Mouse (Mus musculus): ENCODE measurements at regions not wholly inside any gene's neighbourhood (a gene's known extent, or its start where the extent isn't known, plus 50 kb on each side); places are given as distances from the start of the nearest gene placed in this dataset.
"Not testable (repeated sequence)": the region's sequence is repeated elsewhere in the genome, so short reads cannot be mapped to it uniquely, and the experiment has no call there.

GRCm38 (mm10) chr14:48584571-48584970 is 89.0 kb downstream of the Otx2 start:
- Histone ChIP-seq H3K9ac (ENCODE audit: low read depth, low read length) (no peak overlapping the region), H3K4me2 (no peak overlapping the region), H3K4me1 (ENCODE audit: control insufficient read depth, insufficient read depth, low read length) (0 out of 2 replicates have a peak, but pooled peaks cover 2% of the 10 kb centered on the region), H3K4me3 (ENCODE audit: low read depth, low read length) (no peak overlapping the region), H3K36me3 (ENCODE audit: control insufficient read depth, insufficient read depth, low read length) (no peaks in the 10 kb centered on the region), H3K9me3 (replicated peaks; ENCODE audit: control insufficient read depth, low read length) (no peaks in the 10 kb centered on the region), H3K27me3 (ENCODE audit: control insufficient read depth, insufficient read depth, low read length) (no peaks in the 10 kb centered on the region), H3K27ac (ENCODE audit: low read depth, low read length) (no peak overlapping the region)
- no peak for ATAC-seq (replicated peaks; ENCODE audit: insufficient number of reproducible peaks, low FRiP score, low TSS enrichment)
- WGBS (ENCODE audit: insufficient replicate concordance) = 69% methylated on average over 3 of the region's 3 CpGs

GRCm38 (mm10) chr14:48583516-48583915 is 90.1 kb downstream of the Otx2 start:
- Histone ChIP-seq H3K36me3 (ENCODE audit: control insufficient read depth, insufficient read depth, low read length) (no peaks in the 10 kb centered on the region), H3K9ac (ENCODE audit: low read depth, low read length) (no peak overlapping the region), H3K4me2 (no peak overlapping the region), H3K4me1 (ENCODE audit: control insufficient read depth, insufficient read depth, low read length) (no peaks in the 10 kb centered on the region), H3K9me3 (replicated peaks; ENCODE audit: control insufficient read depth, low read length) (no peaks in the 10 kb centered on the region), H3K27me3 (ENCODE audit: control insufficient read depth, insufficient read depth, low read length) (no peaks in the 10 kb centered on the region), H3K4me3 (ENCODE audit: low read depth, low read length) (no peak overlapping the region), H3K27ac (ENCODE audit: low read depth, low read length) (no peak overlapping the region)
- ATAC-seq (replicated peaks; ENCODE audit: insufficient number of reproducible peaks, low FRiP score, low TSS enrichment) = no peak
- WGBS (ENCODE audit: insufficient replicate concordance) = 87% methylated on average over 3 of the region's 3 CpGs

GRCm38 (mm10) chr14:48582080-48582479 is 91.5 kb downstream of the Otx2 start:
- H3K4me3 ChIP-seq (ENCODE audit: low read depth, low read length) = no peak overlapping the region
- H3K4me1 ChIP-seq (ENCODE audit: control insufficient read depth, insufficient read depth, low read length) = no peaks in the 10 kb centered on the region
- H3K9me3 ChIP-seq (replicated peaks; ENCODE audit: control insufficient read depth, low read length) = no peaks in the 10 kb centered on the region
- H3K36me3 ChIP-seq (ENCODE audit: control insufficient read depth, insufficient read depth, low read length) = no peaks in the 10 kb centered on the region
- H3K9ac ChIP-seq (ENCODE audit: low read depth, low read length) = no peak overlapping the region
- no peak for ATAC-seq (replicated peaks; ENCODE audit: insufficient number of reproducible peaks, low FRiP score, low TSS enrichment)
- 73% methylated on average over 1 of the region's 1 CpGs for WGBS (ENCODE audit: insufficient replicate concordance)
- H3K27me3 ChIP-seq (ENCODE audit: control insufficient read depth, insufficient read depth, low read length) = no peaks in the 10 kb centered on the region
- H3K27ac ChIP-seq (ENCODE audit: low read depth, low read length) = no peak overlapping the region
- H3K4me2 ChIP-seq = no peak overlapping the region

GRCm38 (mm10) chr14:48581308-48581707 is 92.3 kb downstream of the Otx2 start:
- H3K9me3 ChIP-seq (replicated peaks; ENCODE audit: control insufficient read depth, low read length); H3K4me3 ChIP-seq (ENCODE audit: low read depth, low read length); H3K9ac ChIP-seq (ENCODE audit: low read depth, low read length); H3K4me1 ChIP-seq (ENCODE audit: control insufficient read depth, insufficient read depth, low read length); H3K4me2 ChIP-seq; H3K36me3 ChIP-seq (ENCODE audit: control insufficient read depth, insufficient read depth, low read length); H3K27me3 ChIP-seq (ENCODE audit: control insufficient read depth, insufficient read depth, low read length); ATAC-seq (replicated peaks; ENCODE audit: insufficient number of reproducible peaks, low FRiP score, low TSS enrichment); H3K27ac ChIP-seq (ENCODE audit: low read depth, low read length): not testable (repeated sequence)
- WGBS (ENCODE audit: insufficient replicate concordance) = 8% methylated on average over 2 of the region's 2 CpGs

GRCm38 (mm10) chr14:48580396-48580795 is 93.2 kb downstream of the Otx2 start:
- ATAC-seq (replicated peaks; ENCODE audit: insufficient number of reproducible peaks, low FRiP score, low TSS enrichment) = no peak
- no peak overlapping the region for H3K27ac ChIP-seq (ENCODE audit: low read depth, low read length)
- no peaks in the 10 kb centered on the region for H3K27me3 ChIP-seq (ENCODE audit: control insufficient read depth, insufficient read depth, low read length)
- H3K4me2 ChIP-seq = no peak overlapping the region
- H3K4me1 ChIP-seq (ENCODE audit: control insufficient read depth, insufficient read depth, low read length) = no peaks in the 10 kb centered on the region
- 22% methylated on average over 9 of the region's 9 CpGs for WGBS (ENCODE audit: insufficient replicate concordance)
- no peak overlapping the region for H3K4me3 ChIP-seq (ENCODE audit: low read depth, low read length)
- H3K36me3 ChIP-seq (ENCODE audit: control insufficient read depth, insufficient read depth, low read length) = no peaks in the 10 kb centered on the region
- no peaks in the 10 kb centered on the region for H3K9me3 ChIP-seq (replicated peaks; ENCODE audit: control insufficient read depth, low read length)
- no peak overlapping the region for H3K9ac ChIP-seq (ENCODE audit: low read depth, low read length)

GRCm38 (mm10) chr14:48579985-48580384 is 93.6 kb downstream of the Otx2 start:
- no peak overlapping the region for H3K4me2 ChIP-seq
- no peak for ATAC-seq (replicated peaks; ENCODE audit: insufficient number of reproducible peaks, low FRiP score, low TSS enrichment)

More at GRCm38 (mm10) chr14:48579985-48580384, 93.6 kb downstream of the Otx2 start:
- Histone ChIP-seq H3K36me3 (ENCODE audit: control insufficient read depth, insufficient read depth, low read length) (no peaks in the 10 kb centered on the region), H3K9me3 (replicated peaks; ENCODE audit: control insufficient read depth, low read length) (no peaks in the 10 kb centered on the region), H3K9ac (ENCODE audit: low read depth, low read length) (no peak overlapping the region), H3K4me1 (ENCODE audit: control insufficient read depth, insufficient read depth, low read length) (no peaks in the 10 kb centered on the region), H3K4me3 (ENCODE audit: low read depth, low read length) (no peak overlapping the region), H3K27me3 (ENCODE audit: control insufficient read depth, insufficient read depth, low read length) (no peaks in the 10 kb centered on the region), H3K27ac (ENCODE audit: low read depth, low read length) (no peak overlapping the region)
- WGBS (ENCODE audit: insufficient replicate concordance) = 72% methylated on average over 5 of the region's 5 CpGs
